In the genomic region with DNA sequence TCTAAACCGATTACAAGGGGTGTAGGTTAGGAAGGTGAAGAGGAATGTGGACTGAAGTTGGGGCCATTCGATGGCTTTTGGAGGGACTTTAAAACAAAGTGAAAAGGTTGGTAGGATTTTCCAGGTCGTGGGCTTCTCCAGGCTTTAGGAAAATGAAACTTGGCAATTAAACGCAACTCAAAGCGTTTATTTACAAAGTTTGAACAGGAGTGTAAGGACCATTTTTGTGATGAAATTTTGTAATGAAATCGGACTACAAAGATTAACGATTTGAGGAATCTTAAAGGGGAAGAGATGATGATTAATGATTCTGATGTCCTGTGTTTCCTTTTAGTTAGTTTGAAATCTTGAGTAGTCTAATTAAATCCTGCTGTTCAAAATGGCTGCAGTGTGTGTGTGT, we compare ENCODE assay signal across 9 mouse cellular contexts. TPM values are rescaled to one million over a fixed set of nuclear protein-coding genes. Genes with fewer than 3 reads are reported as not detected.
A peak's percentile ranks its signal among the peaks of the same experiment; 100 is the strongest.
DNase-seq lines count a peak whose midpoint lies in the region; ATAC-seq lines count a peak whose summit lies in the region.
"Had no signal": no experiment of that assay in that cellular context is flagged by ENCODE, and none has a peak within 500 bp of the region (broad histone marks: within the 10 kb centered on the region; RNA-seq: fewer than 3 reads in every experiment).

No protein-coding gene starts in this region.

- ATAC-seq in heart, embryonic 11.5 days (replicated peaks; ENCODE audit: insufficient number of reproducible peaks, low FRiP score, low TSS enrichment) = no peak

- H3K27me3 ChIP-seq in heart, embryonic 11.5 days (ENCODE audit: control insufficient read depth, insufficient read depth, low read length) = no peaks in the 10 kb centered on the region
- H3K27me3 ChIP-seq in hindbrain, embryonic 10.5 days (ENCODE audit: insufficient read depth, poor library complexity, severe bottlenecking) = no peaks in the 10 kb centered on the region; the same call in 1 of the 2 replicates
- H3K27me3 ChIP-seq in midbrain, embryonic 10.5 days (ENCODE audit: low read depth, poor library complexity, severe bottlenecking) = peaks cover 7% of the 10 kb centered on the region; the same call in 1 of the 2 replicates

- peak overlapping the region; percentile 76 for H3K4me3 ChIP-seq in heart, embryonic 11.5 days (ENCODE audit: low read depth, low read length)
- peak overlapping the region; percentile 94 for H3K4me3 ChIP-seq in hindbrain, embryonic 10.5 days
- H3K4me3 ChIP-seq in midbrain, embryonic 10.5 days = peak overlapping the region; percentile 94

- DNase-seq in heart, postnatal 25 days (ENCODE audit: low spot score) = no peak
- peak; percentile 5 for DNase-seq in Muller cell, postnatal 12 days (ENCODE audit: inconsistent ontology term)
- no peak for DNase-seq in hindbrain, embryonic 10.5 days (ENCODE audit: low spot score)
- no peak for DNase-seq in midbrain, embryonic 10.5 days (ENCODE audit: low spot score)
- DNase-seq in testis, postnatal 14 days (ENCODE audit: low spot score) = no peak
- DNase-seq in cerebellum, adult 18-20 months = no peak
- DNase-seq in layer of hippocampus, adult 9-10 months (ENCODE audit: low spot score) = no peak

- peak overlapping the region; percentile 85 for H3K4me2 ChIP-seq in heart, embryonic 11.5 days

- 22% methylated on average over 7 of the region's 7 CpGs for WGBS in heart, embryonic 11.5 days (ENCODE audit: insufficient replicate concordance)
- WGBS in hindbrain, embryonic 10.5 days = 22% methylated on average over 7 of the region's 7 CpGs
- 19% methylated on average over 7 of the region's 7 CpGs for WGBS in midbrain, embryonic 10.5 days

- no peaks in the 10 kb centered on the region for H3K4me1 ChIP-seq in heart, embryonic 11.5 days (ENCODE audit: control insufficient read depth, insufficient read depth, low read length)
- peaks cover 29% of the 10 kb centered on the region for H3K4me1 ChIP-seq in hindbrain, embryonic 10.5 days (replicated peaks)
- H3K4me1 ChIP-seq in midbrain, embryonic 10.5 days = peaks cover 40% of the 10 kb centered on the region

- H3K9me3 ChIP-seq in heart, embryonic 11.5 days (replicated peaks; ENCODE audit: control insufficient read depth, low read length) = no peaks in the 10 kb centered on the region
- no peaks in the 10 kb centered on the region for H3K9me3 ChIP-seq in hindbrain, embryonic 10.5 days
- H3K9me3 ChIP-seq in midbrain, embryonic 10.5 days (replicated peaks) = no peaks in the 10 kb centered on the region

- no peak overlapping the region for H3K27ac ChIP-seq in heart, embryonic 11.5 days (ENCODE audit: low read depth, low read length)
- peak overlapping the region; percentile 100 for H3K27ac ChIP-seq in hindbrain, embryonic 10.5 days
- H3K27ac ChIP-seq in midbrain, embryonic 10.5 days (replicated peaks) = peak overlapping the region; percentile 99

- intact Hi-C loops in heart, postnatal 25 days (cut with DNase I) = loop anchor here (1.0 to 5.0 kb wide), 2 partner anchors 69 to 129 kb away; no protein-coding TSS in a partner anchor

- peak overlapping the region; percentile 82; the same call in 1 of the 2 replicates for H3K9ac ChIP-seq in heart, embryonic 11.5 days (ENCODE audit: low read depth, low read length)

- no peaks in the 10 kb centered on the region for H3K36me3 ChIP-seq in heart, embryonic 11.5 days (ENCODE audit: control insufficient read depth, insufficient read depth, low read length)
- H3K36me3 ChIP-seq in hindbrain, embryonic 10.5 days = no peaks in the 10 kb centered on the region
- H3K36me3 ChIP-seq in midbrain, embryonic 10.5 days = no peaks in the 10 kb centered on the region
- H3K36me3 ChIP-seq: G1E had no signal

RNA-seq across cellular contexts. Expression of gene Cecr2, which starts 1.7 kb away (rescaled TPM):
- polyA plus RNA-seq in heart, embryonic 11.5 days (2014; fragmentation: Nextera tagmentation; extraction: Ambion mirVana) = 3.0 and 4.2 TPM in 2 replicates
- total RNA-seq in heart, postnatal 25 days (2021) = 10 to 100 TPM; 15.3 to 16.2 TPM
- polyA plus RNA-seq in hindbrain, embryonic 10.5 days (2016; fragmentation: Nextera tagmentation; extraction: Ambion mirVana) = 14.3 and 16.5 TPM in 2 replicates
- polyA plus RNA-seq in midbrain, embryonic 10.5 days (2016; fragmentation: Nextera tagmentation; extraction: Ambion mirVana) = 13.4 and 14.6 TPM in 2 replicates
